Mouse (Mus musculus) lung, embryonic 16.5 days (tissue): ENCODE data around the gene Ctdspl. TPM values are rescaled to one million over a fixed set of nuclear protein-coding genes. Genes with fewer than 3 reads are reported as not detected.

Experiments
- ATAC-seq: fragments of 200-750 bp; cut with Nextera tagmentation; 2 replicates; pipeline ENCODE4 v1.8.0; 2017; ENCODE audit warnings: low read depth, mild to moderate bottlenecking, moderate library complexity
- H3K27ac ChIP-seq: fragments of 300-500 bp; sonication (generic); 2 replicates; pipeline ENCODE4 v1.5.1; 2014; ENCODE audit warnings: mild to moderate bottlenecking, control low read depth, low read length
- H3K27me3 ChIP-seq: fragments of 300-500 bp; sonication (generic); 2 replicates; pipeline ENCODE4 v1.6.1; 2014; ENCODE audit warnings: low read depth, low read length, mixed read lengths; ENCODE audit not compliant: control insufficient read depth, insufficient read depth
- H3K36me3 ChIP-seq: fragments of 300-500 bp; sonication (generic); 2 replicates; pipeline ENCODE4 v1.6.1; 2014; ENCODE audit warnings: low read length; ENCODE audit not compliant: control insufficient read depth, insufficient read depth
- H3K4me1 ChIP-seq: fragments of 300-500 bp; sonication (generic); replicated peaks from 2 replicates; pipeline ENCODE4 v1.6.1; 2014; ENCODE audit warnings: low read length, mixed read lengths; ENCODE audit not compliant: control insufficient read depth, insufficient read depth
- H3K4me2 ChIP-seq: fragments of 300-500 bp; sonication (generic); 2 replicates; pipeline ENCODE4 v1.6.1; 2014; ENCODE audit warnings: low read depth, low read length, control low read depth
- H3K4me3 ChIP-seq: fragments of 300-500 bp; sonication (generic); 2 replicates; pipeline ENCODE4 v1.5.1; 2014; ENCODE audit warnings: mild to moderate bottlenecking, low read length, control low read depth
- H3K9ac ChIP-seq: fragments of 300-500 bp; sonication (generic); 2 replicates; pipeline ENCODE4 v1.6.1; 2014; ENCODE audit warnings: low read length, control low read depth
- H3K9me3 ChIP-seq: fragments of 300-500 bp; sonication (generic); 2 replicates; pipeline ENCODE4 v1.6.1; 2016; ENCODE audit warnings: low read length; ENCODE audit not compliant: control insufficient read depth
- WGBS: fragments of 180-500 bp; shearing (Covaris S2); extraction: QIAGEN DNeasy Blood & Tissue Kit; methylation state at CpG from one replicate; pipeline ENCODE4 v1.1.7; 2014; 5-methylcytosine and 5-hydroxymethylcytosine counted together
- polyA plus RNA-seq: library from polyadenylated mRNA; unstranded; fragments of >200 nt; fragmentation: Nextera tagmentation; extraction: Ambion mirVana; gene quantifications from 2 replicates; pipeline ENCODE4 v1.2.1, GENCODE M21; 2015

Gene Ctdspl
- polyA plus RNA-seq, 1 experiment from 2014 or later = 23.3 TPM

- H3K9ac ChIP-seq = no peak overlapping the region
- H3K36me3 ChIP-seq = no peaks in the 10 kb centered on the region
- no peak overlapping the region for H3K4me3 ChIP-seq
- no peak overlapping the region for H3K27ac ChIP-seq
- H3K4me1 ChIP-seq = peaks cover 9% of the 10 kb centered on the region
- no peaks in the 10 kb centered on the region for H3K9me3 ChIP-seq
- H3K27me3 ChIP-seq = no peaks in the 10 kb centered on the region
- no peak for ATAC-seq
- H3K4me2 ChIP-seq = no peak overlapping the region
- WGBS = 65% methylated on average over 10 of the region's 10 CpGs
Observed at GRCm38 (mm10) chr9:119083966-119084365, 157.7 kb downstream of the Ctdspl start.

- H3K9ac ChIP-seq = no peak overlapping the region
- H3K27ac ChIP-seq = no peak overlapping the region
- no peak for ATAC-seq
- no peaks in the 10 kb centered on the region for H3K36me3 ChIP-seq
- H3K9me3 ChIP-seq = no peaks in the 10 kb centered on the region
- peaks cover 9% of the 10 kb centered on the region for H3K4me1 ChIP-seq
- H3K4me3 ChIP-seq = no peak overlapping the region
- 31% methylated on average over 1 of the region's 1 CpGs for WGBS
- no peak overlapping the region for H3K4me2 ChIP-seq
- no peaks in the 10 kb centered on the region for H3K27me3 ChIP-seq
Observed at GRCm38 (mm10) chr9:119086451-119086850, 160.2 kb downstream of the Ctdspl start.

DNA sequence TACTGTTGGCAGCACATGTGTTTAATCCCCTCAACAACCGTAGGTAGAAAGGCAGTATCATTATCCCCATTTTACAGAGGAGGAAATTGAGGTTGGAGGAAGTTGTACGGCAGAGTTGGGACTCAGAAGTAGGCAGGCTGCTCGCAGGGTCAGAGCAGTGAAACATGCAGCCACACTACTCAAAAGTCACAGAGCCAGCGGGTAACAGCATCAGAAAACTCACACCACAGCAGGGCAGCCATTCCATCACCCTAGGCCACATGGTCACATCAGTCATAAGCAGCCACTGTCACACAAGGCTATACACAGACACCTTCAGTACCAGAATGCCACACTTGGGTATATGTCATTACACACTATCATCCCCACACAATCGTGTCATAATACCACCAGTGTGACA, 161.1 kb downstream of the Ctdspl start:
- peaks cover 4% of the 10 kb centered on the region; the same call in 1 of the 2 replicates for H3K27me3 ChIP-seq
- peaks cover 14% of the 10 kb centered on the region for H3K4me1 ChIP-seq
- peak overlapping the region; percentile 67 for H3K4me2 ChIP-seq
- H3K9me3 ChIP-seq = no peaks in the 10 kb centered on the region
- no peak overlapping the region for H3K27ac ChIP-seq
- H3K9ac ChIP-seq = no peak overlapping the region; the same call in 1 of the 2 replicates
- no peaks in the 10 kb centered on the region for H3K36me3 ChIP-seq
- no peak for ATAC-seq
- H3K4me3 ChIP-seq = peak overlapping the region; percentile 53; the same call in 1 of the 2 replicates
- WGBS = 74% methylated on average over 5 of the region's 5 CpGs

DNA sequence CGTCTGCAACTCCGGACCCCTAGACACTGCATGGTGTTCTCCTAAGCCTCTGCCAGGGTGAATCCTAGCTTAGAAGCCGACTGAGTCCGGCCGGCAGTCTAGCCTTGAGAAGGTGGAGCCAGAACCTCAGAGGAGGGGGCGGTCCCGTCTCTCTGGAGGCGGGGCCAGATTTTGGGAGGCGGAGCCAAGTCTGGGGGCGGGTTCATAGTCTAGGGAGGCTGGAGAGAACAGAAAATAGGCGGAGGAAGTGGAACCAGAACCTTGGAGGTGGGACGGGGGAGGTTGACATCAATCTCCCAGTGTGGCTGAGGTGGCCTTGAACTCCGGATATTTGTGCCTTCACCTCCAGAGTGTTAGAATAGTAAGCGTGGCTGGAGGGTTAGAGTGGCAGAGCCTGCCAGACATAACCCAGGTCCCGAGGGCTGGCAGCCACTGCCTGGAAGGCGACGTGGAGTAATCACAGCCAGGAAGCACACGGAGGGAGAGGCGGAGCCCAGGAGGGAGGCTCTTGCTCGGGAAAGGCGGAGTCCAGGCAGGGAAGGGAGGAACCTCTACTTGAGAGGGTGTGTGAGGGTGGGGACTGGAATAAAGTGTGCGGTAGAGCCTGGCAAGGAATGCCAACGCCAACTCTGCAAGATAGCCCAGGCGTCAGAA, 162.0 kb downstream of the Ctdspl start:
- Histone ChIP-seq H3K4me3 (peak overlapping the region; percentile 53), H3K27ac (peak overlapping the region; percentile 89), H3K4me2 (peak overlapping the region; percentile 67), H3K36me3 (no peaks in the 10 kb centered on the region), H3K27me3 (peaks cover 4% of the 10 kb centered on the region; the same call in 1 of the 2 replicates), H3K9me3 (no peaks in the 10 kb centered on the region), H3K4me1 (peaks cover 19% of the 10 kb centered on the region), H3K9ac (peak overlapping the region; percentile 57)
- WGBS = under 1% methylated on average over 24 of the region's 24 CpGs
- ATAC-seq = peak; percentile 94

- Histone ChIP-seq H3K4me2 (no peak overlapping the region), H3K9ac (no peak overlapping the region), H3K4me1 (peaks cover 25% of the 10 kb centered on the region), H3K27me3 (peaks cover 4% of the 10 kb centered on the region; the same call in 1 of the 2 replicates), H3K9me3 (no peaks in the 10 kb centered on the region), H3K4me3 (no peak overlapping the region), H3K27ac (no peak overlapping the region), H3K36me3 (no peaks in the 10 kb centered on the region)
- ATAC-seq = no peak
- 61% methylated on average over 7 of the region's 7 CpGs for WGBS
Observed at GRCm38 (mm10) chr9:119089437-119089836, 163.2 kb downstream of the Ctdspl start.

DNA sequence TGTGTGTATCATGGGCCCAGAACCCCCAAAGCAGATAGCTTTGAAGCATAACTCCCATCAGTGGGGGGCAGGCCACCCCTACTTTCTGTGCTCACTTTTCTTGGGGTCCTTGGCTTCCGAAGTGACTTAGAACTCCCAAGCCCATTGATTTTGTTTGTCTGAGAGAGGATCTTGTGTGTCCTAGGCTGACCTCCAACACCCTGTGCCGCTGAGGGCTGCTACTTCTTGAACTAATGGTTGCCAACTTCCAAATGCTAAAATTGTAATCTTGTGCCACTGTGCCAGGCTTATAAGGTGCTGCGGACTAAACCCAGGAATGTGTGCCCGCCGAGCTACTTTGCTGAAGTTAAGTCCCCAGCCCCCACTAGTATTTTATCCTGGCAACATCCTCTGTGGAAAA, 164.2 kb downstream of the Ctdspl start:
- Histone ChIP-seq H3K27ac (no peak overlapping the region), H3K4me2 (no peak overlapping the region), H3K4me1 (peaks cover 34% of the 10 kb centered on the region), H3K9ac (no peak overlapping the region), H3K4me3 (no peak overlapping the region), H3K9me3 (no peaks in the 10 kb centered on the region), H3K27me3 (peaks cover 4% of the 10 kb centered on the region; the same call in 1 of the 2 replicates), H3K36me3 (no peaks in the 10 kb centered on the region)
- no peak for ATAC-seq
- 90% methylated on average over 5 of the region's 5 CpGs for WGBS

GRCm38 (mm10) chr9:119091581-119092310, 165.5 kb downstream of the Ctdspl start:
- H3K4me1 ChIP-seq = peaks cover 34% of the 10 kb centered on the region
- WGBS = 71% methylated on average over 12 of the region's 12 CpGs
- no peak overlapping the region for H3K27ac ChIP-seq
- H3K27me3 ChIP-seq = peaks cover 4% of the 10 kb centered on the region; the same call in 1 of the 2 replicates
- no peak for ATAC-seq
- peak overlapping the region; percentile 70; the same call in 1 of the 2 replicates for H3K4me2 ChIP-seq
- H3K9me3 ChIP-seq = no peaks in the 10 kb centered on the region
- H3K36me3 ChIP-seq = no peaks in the 10 kb centered on the region
- no peak overlapping the region for H3K4me3 ChIP-seq
- no peak overlapping the region; the same call in 1 of the 2 replicates for H3K9ac ChIP-seq

DNA sequence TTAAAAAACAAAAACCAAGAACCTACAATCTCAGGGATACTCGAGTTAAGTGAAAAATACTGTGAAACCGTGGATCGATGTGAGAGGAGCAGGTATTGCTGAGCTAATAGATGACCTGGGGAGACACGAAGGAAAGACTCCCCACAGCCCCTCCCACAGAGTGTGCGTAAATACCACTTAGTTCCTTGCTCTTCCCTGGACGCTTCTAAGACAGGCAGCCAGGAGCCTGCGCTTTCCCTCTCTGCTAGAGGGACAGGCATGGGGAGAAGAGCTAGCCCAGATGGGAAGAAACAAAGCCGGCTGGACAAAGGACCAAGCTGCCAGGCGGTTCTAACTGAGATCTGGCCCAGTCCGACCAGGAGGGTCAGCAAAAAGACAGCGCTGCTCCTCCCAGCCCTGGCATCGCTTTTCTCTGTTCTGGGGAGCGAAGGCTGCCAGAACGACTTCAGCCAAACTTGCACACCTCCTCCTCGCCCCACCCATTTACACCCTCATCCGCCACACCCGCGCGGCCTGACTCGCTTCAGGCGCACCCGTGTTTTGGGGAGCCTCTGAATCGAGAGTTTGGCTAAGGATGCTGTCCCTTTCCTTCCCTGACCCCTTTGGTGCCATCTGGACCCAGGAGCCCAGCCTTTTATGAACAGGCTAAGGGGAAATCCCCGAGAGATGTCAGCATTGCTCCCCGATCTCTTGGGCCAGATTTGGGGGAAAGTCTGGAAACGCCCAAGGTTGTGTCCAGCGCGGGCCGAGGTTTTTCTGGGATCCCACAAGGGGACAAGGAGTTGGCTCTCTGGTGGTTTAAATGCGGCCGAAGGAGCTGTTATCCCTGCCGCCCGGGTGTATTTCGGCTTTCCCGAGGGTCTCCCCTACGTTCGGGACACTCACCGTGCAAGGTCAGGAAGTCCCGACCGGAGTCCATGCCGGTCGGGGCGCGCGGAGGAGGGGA, 166.5 kb downstream of the Ctdspl start:
- WGBS = 4% methylated on average over 45 of the region's 45 CpGs
- Histone ChIP-seq H3K4me3 (peak overlapping the region; percentile 66), H3K4me2 (peak overlapping the region; percentile 70), H3K9ac (peak overlapping the region; percentile 53), H3K9me3 (no peaks in the 10 kb centered on the region), H3K4me1 (peaks cover 30% of the 10 kb centered on the region), H3K27me3 (peaks cover 4% of the 10 kb centered on the region; the same call in 1 of the 2 replicates), H3K27ac (no peak overlapping the region), H3K36me3 (no peaks in the 10 kb centered on the region)
- ATAC-seq = no peak
